Mouse (Mus musculus) cerebellum, adult 2 months (tissue): ENCODE data around the gene Ino80b.
A peak's percentile ranks its signal among the peaks of the same experiment; 100 is the strongest.

ENCODE experiments used
- CTCF ChIP-seq: fragments of 200-500 bp; IDR thresholded peaks from 2 replicates; pipeline ENCODE4 v1.5.1; 2011; ENCODE audit warnings: low read depth, mild to moderate bottlenecking, control low read depth, low read length, moderate library complexity, borderline replicate concordance; ENCODE audit not compliant: insufficient read depth
- POLR2A ChIP-seq: fragments of 200-500 bp; IDR thresholded peaks from 2 replicates; pipeline ENCODE4 v1.6.1; 2011; ENCODE audit warnings: low read length, control low read depth, borderline replicate concordance; ENCODE audit not compliant: insufficient read depth

GRCm38 (mm10) chr6:83162701-83163100 is 37.5 kb upstream of the Ino80b start:
- TF ChIP-seq CTCF = peak; percentile 83
- TF ChIP-seq POLR2A = no peak
